Mouse (Mus musculus) adrenal gland, postnatal 4 days (tissue): ENCODE measurements around the gene Mapkapk3. TPM values are rescaled to one million over a fixed set of nuclear protein-coding genes. Genes with fewer than 3 reads are reported as not detected.

Source experiments
- DNase-seq, 2 experiments: peaks; one replicate each; pipeline ENCODE4 v3.0.0; 2021 to 2022; ENCODE audit warnings: low spot score in 2 of 2, mixed read lengths in 2 of 2
- microRNA-seq: library from miRNA; unstranded; fragments of <30 nt; microRNA quantifications from one replicate; pipeline ENCODE4 v1.2.0, GENCODE M21; 2021
- total RNA-seq, 2 experiments: library from RNA; stranded (reverse); gene quantifications; 2 replicates each; pipeline ENCODE4 v1.2.3; 2021

Mapkapk3 gene
- total RNA-seq, 2 experiments from 2014 or later = 24.6 to 27.3 TPM

- DNase-seq = no peak
These were observed 65.1 kb downstream of the Mapkapk3 start for GRCm38 (mm10) chr9:107224597-107224996.

Small RNA genes within 50 kb of the gene (microRNA-seq; reads per million reads assigned to microRNA genes)
- not detected for gene Gm22238

Other genes with a start within 250 kb of the Mapkapk3 start
- gene Dock3, start 58.0 kb downstream of the Mapkapk3 start, total RNA-seq = 1 to 10 TPM; 7.1 to 7.4 TPM
- gene Cish, start 6.1 kb upstream of the Mapkapk3 start, total RNA-seq = 10 to 100 TPM; 17.8 to 22.5 TPM
- gene Hemk1, start 48.5 kb upstream of the Mapkapk3 start, total RNA-seq = 10 to 100 TPM; 19.5 to 23.7 TPM
- gene 6430571L13Rik, start 50.7 kb upstream of the Mapkapk3 start, total RNA-seq = 1 to 10 TPM; 4.2 to 4.3 TPM
- 10 to 100 TPM; 10.1 to 10.9 TPM for gene Cacna2d2, start 109.7 kb upstream of the Mapkapk3 start, total RNA-seq
- 10 to 100 TPM; 40.8 to 44.6 TPM for gene Tmem115, start 244.1 kb upstream of the Mapkapk3 start, total RNA-seq